Mouse (Mus musculus) spleen, adult 2 months (tissue): ENCODE results near the gene Cdh23. TPM values are rescaled to one million over a fixed set of nuclear protein-coding genes. Genes with fewer than 3 reads are reported as not detected.

ENCODE experiments used
- DNase-seq, 2 experiments: peaks; one replicate each; pipeline versions ENCODE4 v3.0.0 to v3.0.0-alpha.2; 2012 to 2021; ENCODE audit warnings: low spot score in 2 of 2, low read depth in 1 of 2
- H3K27ac ChIP-seq: fragments of 200-500 bp; 2 replicates; pipeline ENCODE4 v1.5.1; 2012; ENCODE audit warnings: low read length, inconsistent platforms; ENCODE audit not compliant: insufficient read depth
- H3K27me3 ChIP-seq: fragments of 200-500 bp; 2 replicates; pipeline ENCODE4 v1.6.1; 2012; ENCODE audit warnings: mild to moderate bottlenecking, moderate library complexity, low read length, inconsistent platforms; ENCODE audit not compliant: control insufficient read depth, insufficient read depth
- H3K36me3 ChIP-seq: fragments of 200-500 bp; 2 replicates; pipeline ENCODE4 v1.6.1; 2012; ENCODE audit warnings: mild to moderate bottlenecking, low read length, inconsistent platforms; ENCODE audit not compliant: control insufficient read depth, insufficient read depth
- H3K4me1 ChIP-seq: fragments of 200-500 bp; 2 replicates; pipeline ENCODE4 v1.6.1; 2011; ENCODE audit warnings: inconsistent platforms; ENCODE audit not compliant: control insufficient read depth, insufficient read depth, insufficient read length
- H3K4me3 ChIP-seq: fragments of 200-500 bp; 2 replicates; pipeline ENCODE4 v1.5.1; 2011; ENCODE audit warnings: mild to moderate bottlenecking, inconsistent platforms; ENCODE audit not compliant: insufficient read depth, insufficient read length; ENCODE audit errors: extremely low read depth
- CTCF ChIP-seq: fragments of 200-500 bp; IDR thresholded peaks from 2 replicates; pipeline ENCODE4 v1.5.1; 2011; ENCODE audit warnings: mild to moderate bottlenecking, inconsistent platforms; ENCODE audit not compliant: insufficient read depth, insufficient read length, insufficient replicate concordance; ENCODE audit errors: extremely low read depth
- POLR2A ChIP-seq: fragments of 200-500 bp; IDR thresholded peaks from 2 replicates; pipeline ENCODE4 v1.6.1; 2011; ENCODE audit warnings: low read depth, low read length, inconsistent platforms
- WGBS: fragments of 180-500 bp; shearing (Covaris S2); methylation state at CpG from one replicate; pipeline ENCODE4 v1.1.7; 2018; 5-methylcytosine and 5-hydroxymethylcytosine counted together
- polyA plus RNA-seq: library from polyadenylated mRNA; depleted of rRNA; stranded (reverse); fragments of >200 nt; gene quantifications from 2 replicates; pipeline ENCODE4 v1.2.3, GENCODE M21; 2012

Cdh23 gene
- polyA plus RNA-seq, 1 experiment: 2.7 TPM

- no peak overlapping the region for H3K4me3 ChIP-seq
- no peaks in the 10 kb centered on the region for H3K27me3 ChIP-seq
- no peaks in the 10 kb centered on the region; the same call in 1 of the 2 replicates for H3K4me1 ChIP-seq
- H3K36me3 ChIP-seq: no peaks in the 10 kb centered on the region
- no peak overlapping the region for H3K27ac ChIP-seq
- TF ChIP-seq POLR2A (no peak), CTCF (no peak)
- no peak for DNase-seq
- 88% methylated on average over 7 of the region's 7 CpGs for WGBS
Measured at GRCm38 (mm10) chr10:60334583-60334982, 361.7 kb downstream of the Cdh23 start.

DNA sequence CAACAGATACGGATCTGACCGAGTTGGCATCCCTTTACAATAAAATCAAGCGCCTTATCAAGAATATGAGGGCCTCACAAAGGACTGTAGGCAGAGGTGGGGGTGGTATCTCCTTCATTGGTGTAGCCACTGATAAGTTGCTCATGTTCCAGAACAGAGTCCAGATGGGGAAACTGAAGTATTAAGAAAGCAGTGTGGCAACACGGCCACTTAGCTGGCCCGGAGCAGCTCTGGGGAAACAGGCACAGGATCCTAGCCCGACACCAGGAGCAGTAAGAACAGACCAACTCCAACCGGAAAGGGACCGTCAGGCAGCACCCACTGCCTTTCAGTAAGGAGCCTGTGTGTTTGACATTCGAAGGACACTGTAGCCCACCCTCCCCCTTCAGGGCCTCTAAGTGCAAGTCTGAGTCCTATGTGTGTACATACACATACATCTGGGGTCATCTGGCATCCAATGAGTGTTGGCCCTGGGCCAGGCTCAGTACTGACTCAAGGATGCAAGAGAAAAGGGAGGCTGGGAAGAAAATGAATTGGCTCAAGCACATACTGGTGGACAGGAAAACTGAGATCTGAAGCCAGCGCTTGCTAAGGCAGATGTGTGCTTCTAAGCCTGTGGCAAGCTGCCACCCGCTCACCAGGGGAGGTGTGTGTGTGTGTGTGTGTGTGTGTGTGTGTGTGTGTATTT is 367.2 kb downstream of the Cdh23 start:
- H3K27ac ChIP-seq: no peak overlapping the region
- no peak for TF ChIP-seq POLR2A
- TF ChIP-seq CTCF: no peak
- no peaks in the 10 kb centered on the region for H3K36me3 ChIP-seq
- no peaks in the 10 kb centered on the region for H3K4me1 ChIP-seq
- no peaks in the 10 kb centered on the region for H3K27me3 ChIP-seq
- no peak overlapping the region for H3K4me3 ChIP-seq
- no peak for DNase-seq
- WGBS: 83% methylated on average over 11 of the region's 11 CpGs

- Histone ChIP-seq H3K27me3 (no peaks in the 10 kb centered on the region), H3K4me3 (no peak overlapping the region), H3K4me1 (no peaks in the 10 kb centered on the region), H3K36me3 (no peaks in the 10 kb centered on the region), H3K27ac (no peak overlapping the region)
- no peak for DNase-seq
- no peak for TF ChIP-seq CTCF
- no peak for TF ChIP-seq POLR2A
- 69% methylated on average over 4 of the region's 4 CpGs for WGBS
Measured at GRCm38 (mm10) chr10:60316166-60316565, 380.1 kb downstream of the Cdh23 start.

DNA sequence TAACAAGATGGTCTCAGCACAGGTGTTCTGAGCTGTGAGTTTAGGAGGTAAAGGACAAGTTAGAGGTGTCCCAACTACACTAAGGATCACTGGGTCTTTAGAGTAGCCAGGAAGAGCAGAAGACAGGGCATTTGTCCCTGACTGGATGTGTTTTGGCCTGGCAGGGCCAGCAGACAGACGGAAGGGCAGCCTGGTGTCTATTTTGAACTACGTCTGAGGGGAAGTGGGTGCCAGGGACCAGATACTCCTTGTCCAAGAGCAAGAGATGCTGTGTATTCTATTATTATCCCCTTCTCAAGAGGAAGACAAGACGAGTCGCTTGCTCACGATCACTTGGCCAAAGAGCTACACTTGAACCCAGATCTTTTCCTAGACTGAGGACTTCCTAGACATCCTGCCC is 382.7 kb downstream of the Cdh23 start:
- DNase-seq: no peak
- no peaks in the 10 kb centered on the region for H3K27me3 ChIP-seq
- no peaks in the 10 kb centered on the region for H3K36me3 ChIP-seq
- no peak overlapping the region for H3K4me3 ChIP-seq
- TF ChIP-seq CTCF (no peak), POLR2A (no peak)
- H3K4me1 ChIP-seq: no peaks in the 10 kb centered on the region
- H3K27ac ChIP-seq: no peak overlapping the region
- 74% methylated on average over 5 of the region's 5 CpGs for WGBS

DNA sequence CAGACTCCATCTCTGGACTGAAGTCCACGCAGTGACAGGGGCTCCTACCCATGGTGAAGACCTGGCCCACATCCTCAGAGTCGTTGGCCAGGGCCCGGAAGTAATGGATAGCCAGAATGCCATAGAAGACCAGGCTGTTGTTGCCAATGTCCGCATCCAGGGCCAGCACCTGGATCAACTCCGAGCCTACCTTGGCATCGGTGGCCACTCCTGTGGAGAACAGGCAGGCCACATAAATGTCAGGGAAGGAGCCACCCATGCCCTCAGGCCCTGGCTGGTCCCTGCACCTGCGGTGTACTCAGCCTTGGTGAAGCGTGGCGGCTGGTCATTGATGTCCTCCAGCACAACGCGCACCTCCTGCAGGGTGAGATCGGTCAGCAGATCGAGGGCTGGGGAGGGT is 385.7 kb downstream of the Cdh23 start:
- Histone ChIP-seq H3K4me1 (no peaks in the 10 kb centered on the region), H3K36me3 (no peaks in the 10 kb centered on the region), H3K4me3 (no peak overlapping the region), H3K27me3 (no peaks in the 10 kb centered on the region), H3K27ac (no peak overlapping the region)
- DNase-seq: no peak
- WGBS: 90% methylated on average over 13 of the region's 13 CpGs
- TF ChIP-seq POLR2A: no peak
- no peak for TF ChIP-seq CTCF

DNA sequence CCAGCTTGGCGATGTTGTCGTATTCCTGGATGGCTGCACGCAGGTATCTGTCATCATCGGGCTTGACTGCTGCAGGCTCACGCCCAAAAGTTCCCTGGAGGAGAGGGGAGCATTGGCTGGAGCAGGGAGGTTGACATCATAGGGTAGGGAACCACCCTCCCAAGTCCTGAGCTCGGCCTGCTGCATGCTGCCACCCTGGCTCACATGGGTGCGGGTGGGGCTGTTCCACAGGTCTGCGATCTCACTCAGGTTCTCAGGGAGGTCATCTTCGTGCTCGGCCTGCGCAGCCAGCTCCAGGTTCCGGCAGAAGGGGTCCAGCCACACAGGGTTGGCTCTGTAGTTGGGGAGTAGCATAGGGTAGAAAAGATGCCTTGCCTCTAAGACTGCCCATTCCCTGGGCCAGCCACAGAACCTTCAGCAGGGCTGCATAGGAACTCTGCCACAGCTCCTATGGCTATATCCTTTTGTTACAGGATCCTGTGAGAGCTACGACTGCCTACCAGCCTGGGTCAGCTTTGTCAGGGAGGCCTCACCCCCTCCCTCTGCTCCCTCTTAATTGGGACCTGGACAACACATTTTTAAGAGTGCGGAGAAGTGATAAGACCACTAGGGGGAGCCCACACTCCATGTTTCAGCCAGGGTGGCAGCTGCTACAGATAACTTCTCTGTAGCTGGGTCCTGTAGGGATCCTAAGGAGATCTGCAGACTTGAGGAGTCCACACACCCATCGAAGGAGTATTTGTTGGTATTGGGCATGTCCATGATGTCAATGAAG is 391.2 kb downstream of the Cdh23 start:
- TF ChIP-seq CTCF (peak; percentile 77; the same call in 1 of the 2 replicates), POLR2A (no peak)
- H3K27ac ChIP-seq: no peak overlapping the region
- H3K4me1 ChIP-seq: no peaks in the 10 kb centered on the region
- WGBS: 68% methylated on average over 15 of the region's 15 CpGs
- no peaks in the 10 kb centered on the region for H3K27me3 ChIP-seq
- peaks cover 26% of the 10 kb centered on the region for H3K36me3 ChIP-seq
- peak; percentile 56 to 64 for DNase-seq
- no peak overlapping the region for H3K4me3 ChIP-seq

GRCm38 (mm10) chr10:60303419-60303818 is 392.9 kb downstream of the Cdh23 start:
- WGBS: 94% methylated on average over 17 of the region's 17 CpGs
- Histone ChIP-seq H3K4me1 (no peaks in the 10 kb centered on the region), H3K36me3 (peaks cover 42% of the 10 kb centered on the region), H3K4me3 (no peak overlapping the region), H3K27ac (no peak overlapping the region), H3K27me3 (no peaks in the 10 kb centered on the region)
- no peak for DNase-seq
- no peak for TF ChIP-seq CTCF
- no peak for TF ChIP-seq POLR2A
